Mouse (Mus musculus): ENCODE measurements around the gene Pcsk1n. TPM values are rescaled to one million over a fixed set of nuclear protein-coding genes. Genes with fewer than 3 reads are reported as not detected.

The Pcsk1n gene
- polyA plus RNA-seq (2012; ENCODE audit: insufficient read depth, insufficient read length, low replicate concordance, missing spikeins): not detected in 2 replicates

DNA sequence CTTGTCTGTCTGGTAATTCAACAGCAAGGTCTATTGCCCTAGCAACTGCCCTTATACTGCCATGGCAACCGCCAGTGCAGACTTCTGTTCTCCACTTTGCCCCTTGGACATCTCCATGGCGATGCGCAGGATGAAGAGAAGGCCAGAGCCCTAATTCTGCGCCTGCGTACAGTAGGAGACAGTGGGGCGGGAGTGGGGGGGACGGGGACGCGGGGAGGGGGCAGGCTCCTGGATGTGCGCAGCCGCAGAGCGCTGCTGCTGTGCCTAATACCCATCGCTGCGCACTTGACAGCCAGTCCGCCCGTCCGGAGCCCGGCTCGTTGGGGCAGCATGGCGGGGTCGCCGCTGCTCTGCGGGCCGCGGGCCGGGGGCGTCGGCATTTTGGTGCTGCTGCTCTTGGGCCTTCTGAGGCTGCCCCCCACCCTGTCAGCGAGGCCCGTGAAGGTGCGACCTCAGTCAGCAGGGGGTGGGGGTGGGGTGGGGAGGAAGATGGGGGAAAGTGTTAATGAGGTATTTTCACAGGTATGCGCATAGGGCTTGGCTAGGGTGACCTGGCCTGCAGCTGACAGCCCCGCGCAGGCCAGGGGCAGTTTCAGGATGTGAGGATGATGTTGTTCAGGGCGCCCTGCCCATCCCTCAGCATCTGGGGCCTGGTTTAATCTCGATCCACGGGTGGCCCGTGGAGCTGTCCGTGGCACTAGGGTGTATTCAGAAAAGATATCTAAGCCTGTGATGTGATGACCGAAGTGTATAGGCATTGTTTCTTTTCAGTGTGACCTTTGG, at the start of gene Pcsk1n:
TSS of gene Pcsk1n (plus strand) at position 222 of the 783 bp plus-strand sequence.
- peak; percentile 49; the same call in 1 of the 2 replicates for TF ChIP-seq POLR2A (IDR thresholded peaks at IDR 0.05; ENCODE audit: insufficient read depth, low read depth, low read length)
- no peak for TF ChIP-seq CTCF (IDR thresholded peaks at IDR 0.05; ENCODE audit: insufficient read depth, low read depth, low read length)
- peak within 1 kb of the TSS; percentile 66 for H3K4me3 ChIP-seq (ENCODE audit: insufficient read depth, low read depth, low read length)
- peaks cover 13% of the 10 kb centered on the region; the same call in 1 of the 2 replicates for H3K4me1 ChIP-seq (ENCODE audit: control insufficient read depth, insufficient read depth, low read length)
- 19% methylated on average over 35 of the region's 40 CpGs for WGBS
- peak within 1 kb of the TSS; percentile 82 for H3K27ac ChIP-seq (ENCODE audit: insufficient read depth, low read depth, low read length)

DNA sequence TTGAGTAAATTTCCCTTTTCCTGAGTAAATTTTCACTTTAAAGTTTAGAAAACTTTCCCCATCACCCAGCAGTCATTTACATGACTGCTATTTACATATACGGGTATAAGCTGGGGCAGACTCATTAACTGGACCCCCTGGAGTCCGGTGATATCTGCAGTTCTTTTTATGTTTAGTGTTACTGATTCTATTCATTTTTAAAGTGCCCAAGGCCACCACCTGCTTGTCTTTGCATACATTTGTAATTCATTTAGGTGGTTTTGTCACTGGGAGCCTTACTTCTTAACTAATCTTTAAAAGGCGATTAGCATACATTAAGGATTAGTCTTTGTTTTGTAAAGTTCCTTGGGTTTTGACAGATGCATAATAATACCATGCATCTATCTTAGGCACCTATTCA, 49.8 kb upstream of the Pcsk1n start:
- Histone ChIP-seq H3K4me1 (ENCODE audit: control insufficient read depth, insufficient read depth, low read length) (no peaks in the 10 kb centered on the region), H3K27ac (ENCODE audit: insufficient read depth, low read depth, low read length) (no peak overlapping the region), H3K4me3 (ENCODE audit: insufficient read depth, low read depth, low read length) (no peak overlapping the region)
- TF ChIP-seq POLR2A (IDR thresholded peaks at IDR 0.05; ENCODE audit: insufficient read depth, low read depth, low read length): no peak
- no peak for TF ChIP-seq CTCF (IDR thresholded peaks at IDR 0.05; ENCODE audit: insufficient read depth, low read depth, low read length)
- 33% methylated on average over 3 of the region's 3 CpGs for WGBS

DNA sequence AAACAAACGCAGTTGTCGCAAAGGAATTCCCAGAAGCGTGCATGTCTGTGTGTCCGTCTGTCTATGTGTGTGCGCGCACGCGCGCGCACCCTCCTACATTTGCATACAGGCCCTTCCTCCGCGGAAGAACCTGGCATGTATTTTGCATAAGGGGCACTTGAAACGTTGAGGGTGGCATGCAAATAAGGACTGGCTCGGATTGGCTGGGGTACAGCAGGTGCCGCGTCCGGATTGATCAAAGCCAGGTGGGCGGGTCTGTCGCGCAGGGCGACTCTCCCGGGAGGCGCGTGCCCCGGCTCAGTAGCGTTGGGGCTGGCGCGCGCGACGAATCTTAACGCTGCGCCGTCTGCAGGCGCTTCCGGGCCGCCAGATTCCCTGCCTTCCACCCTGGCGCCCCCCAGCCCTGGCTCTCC, 41.6 kb upstream of the Pcsk1n start, which contains the start of gene Pim2:
TSS of gene Pim2 (plus strand) at position 256 of the 413 bp plus-strand sequence.
- WGBS: 12% methylated on average over 38 of the region's 38 CpGs
- TF ChIP-seq POLR2A (IDR thresholded peaks at IDR 0.05; ENCODE audit: insufficient read depth, low read depth, low read length) (peak; percentile 49), CTCF (IDR thresholded peaks at IDR 0.05; ENCODE audit: insufficient read depth, low read depth, low read length) (no peak)
- H3K27ac ChIP-seq (ENCODE audit: insufficient read depth, low read depth, low read length): peak within 1 kb of the TSS; percentile 71
- peak within 1 kb of the TSS; percentile 81 for H3K4me3 ChIP-seq (ENCODE audit: insufficient read depth, low read depth, low read length)
- no peaks in the 10 kb centered on the region for H3K4me1 ChIP-seq (ENCODE audit: control insufficient read depth, insufficient read depth, low read length)

DNA sequence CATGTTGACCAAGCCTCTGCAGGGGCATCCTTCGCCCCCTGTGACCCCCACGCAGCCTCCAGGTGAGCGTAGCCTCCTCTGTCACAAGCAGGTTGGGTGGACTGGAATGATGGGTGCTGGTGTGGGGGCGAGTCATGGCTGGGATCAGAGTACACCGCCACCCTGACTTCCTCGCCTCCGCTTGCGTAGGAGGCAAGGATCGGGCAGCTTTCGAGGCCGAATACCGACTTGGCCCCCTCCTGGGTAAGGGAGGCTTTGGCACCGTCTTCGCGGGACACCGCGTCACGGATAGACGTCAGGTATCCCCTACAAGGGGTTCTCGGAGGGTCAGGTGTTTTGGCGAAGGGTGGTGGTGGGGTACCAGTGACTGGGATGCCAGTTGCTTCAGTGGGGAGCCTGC, 41.1 kb upstream of the Pcsk1n start:
- H3K27ac ChIP-seq (ENCODE audit: insufficient read depth, low read depth, low read length): peak overlapping the region; percentile 71
- no peak for TF ChIP-seq CTCF (IDR thresholded peaks at IDR 0.05; ENCODE audit: insufficient read depth, low read depth, low read length)
- no peak for TF ChIP-seq POLR2A (IDR thresholded peaks at IDR 0.05; ENCODE audit: insufficient read depth, low read depth, low read length)
- no peaks in the 10 kb centered on the region for H3K4me1 ChIP-seq (ENCODE audit: control insufficient read depth, insufficient read depth, low read length)
- 21% methylated on average over 21 of the region's 21 CpGs for WGBS
- H3K4me3 ChIP-seq (ENCODE audit: insufficient read depth, low read depth, low read length): peak overlapping the region; percentile 81

- no peak for TF ChIP-seq CTCF (IDR thresholded peaks at IDR 0.05; ENCODE audit: insufficient read depth, low read depth, low read length)
- no peak for TF ChIP-seq POLR2A (IDR thresholded peaks at IDR 0.05; ENCODE audit: insufficient read depth, low read depth, low read length)
- 9% methylated on average over 11 of the region's 11 CpGs for WGBS
Observed at GRCm38 (mm10) chrX:7879819-7880218, 39.8 kb upstream of the Pcsk1n start.

DNA sequence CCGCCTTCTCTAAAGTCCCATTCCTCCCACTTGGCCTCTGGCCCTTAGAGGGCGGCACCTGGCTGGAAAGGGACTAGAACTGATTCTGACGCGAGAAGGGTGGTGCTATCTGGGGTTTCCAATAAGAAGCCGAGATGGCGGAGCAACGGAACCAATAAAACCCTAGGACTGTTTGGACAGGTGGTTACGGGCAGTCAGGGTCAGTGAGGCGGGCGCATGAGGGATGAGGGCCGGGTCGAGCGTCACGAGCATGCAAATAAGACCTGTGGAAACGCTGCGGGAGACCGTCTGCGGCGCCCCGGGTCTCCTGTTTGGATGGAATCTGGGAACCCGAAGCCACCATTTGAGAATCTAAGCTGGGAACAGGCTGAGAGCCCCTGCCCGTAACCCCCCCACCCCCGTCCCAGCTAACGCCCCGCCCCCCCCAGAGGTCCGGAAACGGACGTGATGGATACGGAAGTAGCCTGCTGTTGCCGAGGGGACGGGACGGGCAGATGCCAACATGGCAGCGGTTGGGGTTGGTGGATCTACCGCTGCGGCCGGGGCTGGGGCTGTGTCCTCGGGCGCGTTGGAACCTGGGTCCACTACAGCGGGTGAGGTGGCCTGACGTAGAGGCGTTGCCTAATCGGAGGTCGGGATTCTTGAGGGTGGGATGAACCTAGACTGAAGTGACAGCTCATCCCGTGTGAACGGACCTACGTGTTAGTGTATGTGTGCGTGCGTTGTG, 35.6 kb upstream of the Pcsk1n start, which contains the start of gene Slc35a2:
TSS of gene Slc35a2 (plus strand) at position 188 of the 727 bp plus-strand sequence.
- Histone ChIP-seq H3K4me3 (ENCODE audit: insufficient read depth, low read depth, low read length) (peak within 1 kb of the TSS; percentile 74), H3K4me1 (ENCODE audit: control insufficient read depth, insufficient read depth, low read length) (no peaks in the 10 kb centered on the region), H3K27ac (ENCODE audit: insufficient read depth, low read depth, low read length) (peak within 1 kb of the TSS; percentile 85)
- WGBS: 11% methylated on average over 48 of the region's 49 CpGs
- TF ChIP-seq CTCF (IDR thresholded peaks at IDR 0.05; ENCODE audit: insufficient read depth, low read depth, low read length): no peak
- peak; percentile 42 for TF ChIP-seq POLR2A (IDR thresholded peaks at IDR 0.05; ENCODE audit: insufficient read depth, low read depth, low read length)

More at GRCm38 (mm10) chrX:7879819-7880218, 39.8 kb upstream of the Pcsk1n start:
- peak overlapping the region; percentile 40 for H3K4me3 ChIP-seq (ENCODE audit: insufficient read depth, low read depth, low read length)
- no peaks in the 10 kb centered on the region for H3K4me1 ChIP-seq (ENCODE audit: control insufficient read depth, insufficient read depth, low read length)
- no peak overlapping the region for H3K27ac ChIP-seq (ENCODE audit: insufficient read depth, low read depth, low read length)

DNA sequence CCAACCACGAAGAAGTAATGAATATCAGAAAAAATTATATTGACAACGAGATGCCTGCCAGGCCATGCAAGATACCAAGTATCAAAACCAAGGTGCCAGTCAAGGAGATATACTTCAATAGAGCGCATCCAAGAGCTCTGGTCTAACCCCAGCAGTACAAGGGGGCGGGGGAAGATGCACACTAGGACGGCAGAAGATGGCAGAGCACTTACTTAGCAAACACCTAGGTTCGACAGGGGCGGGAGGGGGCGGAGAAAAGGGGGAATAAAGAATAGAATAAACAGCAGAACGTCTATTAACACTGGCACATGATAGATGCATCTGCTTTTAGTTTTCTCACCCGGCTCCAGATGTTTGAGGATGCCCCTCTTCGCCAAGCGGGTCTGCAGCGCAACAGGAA, 21.4 kb upstream of the Pcsk1n start:
- WGBS: 26% methylated on average over 13 of the region's 13 CpGs
- TF ChIP-seq CTCF (IDR thresholded peaks at IDR 0.05; ENCODE audit: insufficient read depth, low read depth, low read length) (no peak), POLR2A (IDR thresholded peaks at IDR 0.05; ENCODE audit: insufficient read depth, low read depth, low read length) (no peak)
- H3K27ac ChIP-seq (ENCODE audit: insufficient read depth, low read depth, low read length): peak overlapping the region; percentile 98
- no peaks in the 10 kb centered on the region; the same call in 1 of the 2 replicates for H3K4me1 ChIP-seq (ENCODE audit: control insufficient read depth, insufficient read depth, low read length)
- peak overlapping the region; percentile 65 for H3K4me3 ChIP-seq (ENCODE audit: insufficient read depth, low read depth, low read length)

- Histone ChIP-seq H3K27ac (ENCODE audit: insufficient read depth, low read depth, low read length) (peak within 1 kb of the TSS; percentile 98), H3K4me3 (ENCODE audit: insufficient read depth, low read depth, low read length) (peak within 1 kb of the TSS; percentile 65), H3K4me1 (ENCODE audit: control insufficient read depth, insufficient read depth, low read length) (no peaks in the 10 kb centered on the region; the same call in 1 of the 2 replicates)
- WGBS: 12% methylated on average over 62 of the region's 62 CpGs
- TF ChIP-seq POLR2A (IDR thresholded peaks at IDR 0.05; ENCODE audit: insufficient read depth, low read depth, low read length) (peak; percentile 60; the same call in 1 of the 2 replicates), CTCF (IDR thresholded peaks at IDR 0.05; ENCODE audit: insufficient read depth, low read depth, low read length) (no peak)
Observed at GRCm38 (mm10) chrX:7898880-7899874, 20.4 kb upstream of the Pcsk1n start, which contains the start of the genes Pqbp1 and Timm17b. Gene Pqbp1 (minus strand): TSS chrX:7899269. Gene Timm17b (plus strand): TSS chrX:7899357.

Data from olfactory bulb, adult 2 months (tissue).